Mouse (Mus musculus) MEL (cell line): Measurements from ENCODE around the gene Atxn3. TPM values are rescaled to one million over a fixed set of nuclear protein-coding genes. Genes with fewer than 3 reads are reported as not detected.

ENCODE experiments used
- DNase-seq: peaks from one replicate; pipeline ENCODE4 v3.0.0; 2011; ENCODE audit warnings: low read depth, low spot score
- H3K27ac ChIP-seq: 2 replicates; pipeline ENCODE4 v1.5.1; 2012; ENCODE audit warnings: low read depth, mild to moderate bottlenecking, control low read depth, low read length, moderate library complexity; ENCODE audit not compliant: control insufficient read depth
- H3K27me3 ChIP-seq, 2 experiments: fragments of 150-350 bp in 1 of 2; sonication (generic) in 1 of 2; 2 replicates each; pipeline ENCODE4 v1.6.1; 2012; ENCODE audit warnings: low read length in 2 of 2, mild to moderate bottlenecking in 2 of 2, improper control_type of control experiment in 1 of 2, moderate library complexity in 1 of 2; ENCODE audit not compliant: insufficient read depth in 2 of 2, control insufficient read depth in 1 of 2
- H3K36me3 ChIP-seq, 2 experiments: 2 replicates each; pipeline ENCODE4 v1.6.1; 2012 to 2014; ENCODE audit warnings: low read length in 2 of 2, improper control_type of control experiment in 1 of 2, inconsistent platforms in 1 of 2, mild to moderate bottlenecking in 1 of 2; ENCODE audit not compliant: insufficient read depth in 2 of 2, control insufficient read depth in 1 of 2
- H3K4me1 ChIP-seq, 2 experiments: fragments of 150-350 bp in 1 of 2; sonication (generic) in 1 of 2; 2 replicates each; pipeline ENCODE4 v1.6.1; 2012; ENCODE audit warnings: low read length in 2 of 2, improper control_type of control experiment in 1 of 2, mild to moderate bottlenecking in 1 of 2; ENCODE audit not compliant: insufficient read depth in 2 of 2, control insufficient read depth in 1 of 2
- H3K4me3 ChIP-seq, 2 experiments: fragments of 150-350 bp in 1 of 2; sonication (generic) in 1 of 2; 2 replicates each; pipeline ENCODE4 v1.5.1; 2012; ENCODE audit warnings: low read depth in 2 of 2, low read length in 2 of 2, mild to moderate bottlenecking in 2 of 2, moderate library complexity in 2 of 2, control low read depth in 1 of 2, improper control_type of control experiment in 1 of 2; ENCODE audit not compliant: control insufficient read depth in 1 of 2, insufficient read depth in 1 of 2
- H3K79me2 ChIP-seq: 2 replicates; pipeline ENCODE4 v1.6.1; 2012; ENCODE audit warnings: mild to moderate bottlenecking, low read length, moderate library complexity; ENCODE audit not compliant: control insufficient read depth, poor library complexity, insufficient read depth
- H3K9ac ChIP-seq: 2 replicates; pipeline ENCODE4 v1.6.1; 2012; ENCODE audit warnings: low read depth, mild to moderate bottlenecking, control low read depth, low read length, moderate library complexity; ENCODE audit not compliant: control insufficient read depth, poor library complexity, severe bottlenecking
- H3K9me3 ChIP-seq: fragments of 150-350 bp; sonication (generic); replicated peaks from 2 replicates; pipeline ENCODE4 v1.6.1; 2012; ENCODE audit warnings: mild to moderate bottlenecking, low read length, improper control_type of control experiment, moderate library complexity; ENCODE audit not compliant: insufficient read depth
- BHLHE40 ChIP-seq: IDR thresholded peaks from 2 replicates; pipeline ENCODE4 v1.6.1; 2012; ENCODE audit warnings: low read depth, mild to moderate bottlenecking, inconsistent platforms, low read length, improper control_type of control experiment, borderline replicate concordance
- CHD1 ChIP-seq: IDR thresholded peaks from 2 replicates; pipeline ENCODE4 v1.6.1; 2012; ENCODE audit warnings: low read depth, mild to moderate bottlenecking, inconsistent platforms, low read length, improper control_type of control experiment
- CHD2 ChIP-seq: IDR thresholded peaks from 2 replicates; pipeline ENCODE4 v1.6.1; 2011; ENCODE audit warnings: low read length, improper control_type of control experiment
- E2F4 ChIP-seq: IDR thresholded peaks from 2 replicates; pipeline ENCODE4 v1.6.1; 2011; ENCODE audit warnings: low read depth, low read length, improper control_type of control experiment, borderline replicate concordance
- ELF1 ChIP-seq: IDR thresholded peaks from 2 replicates; pipeline ENCODE4 v1.6.1; 2014; ENCODE audit warnings: low read depth, mild to moderate bottlenecking, inconsistent platforms, low read length, improper control_type of control experiment, moderate library complexity
- EP300 ChIP-seq, 2 experiments: IDR thresholded peaks; 2 replicates each; pipeline ENCODE4 v1.6.1; 2011; ENCODE audit warnings: improper control_type of control experiment in 2 of 2, low read length in 2 of 2, low read depth in 1 of 2, mild to moderate bottlenecking in 1 of 2
- ETS1 ChIP-seq: IDR thresholded peaks from 2 replicates; pipeline ENCODE4 v1.6.1; 2012; ENCODE audit warnings: low read depth, mild to moderate bottlenecking, inconsistent platforms, low read length, improper control_type of control experiment, moderate library complexity
- GABPA ChIP-seq: IDR thresholded peaks from 2 replicates; pipeline ENCODE4 v1.6.1; 2012; ENCODE audit warnings: low read depth, mild to moderate bottlenecking, inconsistent platforms, low read length, improper control_type of control experiment, moderate library complexity
- HCFC1 ChIP-seq: IDR thresholded peaks from 2 replicates; pipeline ENCODE4 v1.6.1; 2012; ENCODE audit warnings: low read depth, mild to moderate bottlenecking, inconsistent platforms, low read length, improper control_type of control experiment, moderate library complexity
- KAT2A ChIP-seq: conservative IDR thresholded peaks from 2 replicates; pipeline ENCODE4 v1.6.1; 2012; ENCODE audit warnings: low read depth, low read length, improper control_type of control experiment, inconsistent platforms
- MAX ChIP-seq: IDR thresholded peaks from 2 replicates; pipeline ENCODE4 v1.6.1; 2011; ENCODE audit warnings: low read length, improper control_type of control experiment
- MEF2A ChIP-seq: IDR thresholded peaks from 2 replicates; pipeline ENCODE4 v1.6.1; 2014; ENCODE audit warnings: low read depth, mild to moderate bottlenecking, inconsistent platforms, low read length, improper control_type of control experiment; ENCODE audit not compliant: poor library complexity, insufficient replicate concordance, severe bottlenecking; ENCODE audit errors: extremely low read depth
- MXI1 ChIP-seq: IDR thresholded peaks from 2 replicates; pipeline ENCODE4 v1.6.1; 2011; ENCODE audit warnings: mild to moderate bottlenecking, low read depth, low read length, improper control_type of control experiment
- MYB ChIP-seq: IDR thresholded peaks from 2 replicates; pipeline ENCODE4 v1.6.1; 2011; ENCODE audit warnings: mild to moderate bottlenecking, low read depth, low read length, improper control_type of control experiment
- MYC ChIP-seq: IDR thresholded peaks from 2 replicates; pipeline ENCODE4 v1.6.1; 2011; ENCODE audit warnings: low read depth, mild to moderate bottlenecking, low read length, improper control_type of control experiment, moderate library complexity
- NELFE ChIP-seq: IDR thresholded peaks from 2 replicates; pipeline ENCODE4 v1.6.1; 2011; ENCODE audit warnings: low read depth, low read length, improper control_type of control experiment
- NRF1 ChIP-seq: IDR thresholded peaks from 2 replicates; pipeline ENCODE4 v1.6.1; 2014; ENCODE audit warnings: low read depth, mild to moderate bottlenecking, inconsistent platforms, low read length, improper control_type of control experiment, moderate library complexity; ENCODE audit not compliant: poor library complexity, insufficient read depth, severe bottlenecking
- POLR2A ChIP-seq, 2 experiments: IDR thresholded peaks; 2 replicates each; pipeline ENCODE4 v1.6.1; 2011 to 2012; ENCODE audit warnings: low read length in 2 of 2, mild to moderate bottlenecking in 2 of 2, control low read depth in 1 of 2, improper control_type of control experiment in 1 of 2, low read depth in 1 of 2, moderate library complexity in 1 of 2; ENCODE audit not compliant: control insufficient read depth in 1 of 2, insufficient read depth in 1 of 2, poor library complexity in 1 of 2
- POLR2AphosphoS2 ChIP-seq: IDR thresholded peaks from 2 replicates; pipeline ENCODE4 v1.6.1; 2011; ENCODE audit warnings: low read length, improper control_type of control experiment
- RAD21 ChIP-seq: IDR thresholded peaks from 2 replicates; pipeline ENCODE4 v1.6.1; 2011; ENCODE audit warnings: mild to moderate bottlenecking, low read depth, low read length, improper control_type of control experiment
- SIN3A ChIP-seq: IDR thresholded peaks from 2 replicates; pipeline ENCODE4 v1.6.1; 2012; ENCODE audit warnings: low read length, improper control_type of control experiment, inconsistent platforms
- TAL1 ChIP-seq: IDR thresholded peaks from 2 replicates; pipeline ENCODE4 v1.6.1; 2012; ENCODE audit warnings: mild to moderate bottlenecking, inconsistent platforms, low read length, moderate library complexity, mixed read lengths
- TBP ChIP-seq: IDR thresholded peaks from 2 replicates; pipeline ENCODE4 v1.8.0; 2011; ENCODE audit warnings: low read depth, low read length, improper control_type of control experiment
- TCF12 ChIP-seq: IDR thresholded peaks from 2 replicates; pipeline ENCODE4 v1.6.1; 2014; ENCODE audit warnings: low read depth, mild to moderate bottlenecking, inconsistent platforms, low read length, improper control_type of control experiment, moderate library complexity
- UBTF ChIP-seq: IDR thresholded peaks from 2 replicates; pipeline ENCODE4 v1.6.1; 2012; ENCODE audit warnings: low read depth, mild to moderate bottlenecking, inconsistent platforms, low read length, improper control_type of control experiment, moderate library complexity, borderline replicate concordance; ENCODE audit not compliant: insufficient read depth
- USF1 ChIP-seq: IDR thresholded peaks from 2 replicates; pipeline ENCODE4 v1.6.1; 2014; ENCODE audit warnings: low read depth, mild to moderate bottlenecking, inconsistent platforms, low read length, improper control_type of control experiment, moderate library complexity
- USF2 ChIP-seq, 2 experiments: IDR thresholded peaks; 2 replicates each; pipeline ENCODE4 v1.6.1; 2011 to 2012; ENCODE audit warnings: improper control_type of control experiment in 2 of 2, low read length in 2 of 2, borderline replicate concordance in 1 of 2, inconsistent platforms in 1 of 2, low read depth in 1 of 2, mild to moderate bottlenecking in 1 of 2; ENCODE audit not compliant: insufficient read depth in 1 of 2
- ZC3H11A ChIP-seq: IDR thresholded peaks from 2 replicates; pipeline ENCODE4 v1.6.1; 2012; ENCODE audit warnings: low read depth, mild to moderate bottlenecking, inconsistent platforms, low read length, improper control_type of control experiment
- ZKSCAN1 ChIP-seq: IDR thresholded peaks from 2 replicates; pipeline ENCODE4 v1.6.1; 2012; ENCODE audit warnings: low read depth, mild to moderate bottlenecking, inconsistent platforms, low read length, improper control_type of control experiment, moderate library complexity
- ZMIZ1 ChIP-seq: IDR thresholded peaks from 2 replicates; pipeline ENCODE4 v1.6.1; 2012; ENCODE audit warnings: low read depth, mild to moderate bottlenecking, inconsistent platforms, low read length, improper control_type of control experiment, moderate library complexity
- ZNF384 ChIP-seq: IDR thresholded peaks from 2 replicates; pipeline ENCODE4 v1.6.1; 2012; ENCODE audit warnings: low read depth, mild to moderate bottlenecking, inconsistent platforms, low read length, improper control_type of control experiment
- polyA plus RNA-seq, 2 experiments: library from polyadenylated mRNA; stranded (reverse) in 1 of 2; unstranded in 1 of 2; fragments of >175 nt in 1 of 2; fragments of >200 nt in 1 of 2; gene quantifications; 2 replicates each; pipeline versions ENCODE4 v1.2.1 to v1.2.4; 2012; ENCODE audit warnings: low replicate concordance in 2 of 2, low read depth in 1 of 2; ENCODE audit not compliant: insufficient read length in 2 of 2, insufficient read depth in 1 of 2, missing spikeins in 1 of 2
- total RNA-seq: library from RNA; depleted of rRNA; stranded (reverse); fragments of 300-350 nt; gene quantifications from 2 replicates; pipeline ENCODE4 v1.2.3, GENCODE M21; 2012

Atxn3 gene
- total and polyA plus RNA-seq, 3 experiments = 21.8 to 400 (median 27.8) TPM

DNA sequence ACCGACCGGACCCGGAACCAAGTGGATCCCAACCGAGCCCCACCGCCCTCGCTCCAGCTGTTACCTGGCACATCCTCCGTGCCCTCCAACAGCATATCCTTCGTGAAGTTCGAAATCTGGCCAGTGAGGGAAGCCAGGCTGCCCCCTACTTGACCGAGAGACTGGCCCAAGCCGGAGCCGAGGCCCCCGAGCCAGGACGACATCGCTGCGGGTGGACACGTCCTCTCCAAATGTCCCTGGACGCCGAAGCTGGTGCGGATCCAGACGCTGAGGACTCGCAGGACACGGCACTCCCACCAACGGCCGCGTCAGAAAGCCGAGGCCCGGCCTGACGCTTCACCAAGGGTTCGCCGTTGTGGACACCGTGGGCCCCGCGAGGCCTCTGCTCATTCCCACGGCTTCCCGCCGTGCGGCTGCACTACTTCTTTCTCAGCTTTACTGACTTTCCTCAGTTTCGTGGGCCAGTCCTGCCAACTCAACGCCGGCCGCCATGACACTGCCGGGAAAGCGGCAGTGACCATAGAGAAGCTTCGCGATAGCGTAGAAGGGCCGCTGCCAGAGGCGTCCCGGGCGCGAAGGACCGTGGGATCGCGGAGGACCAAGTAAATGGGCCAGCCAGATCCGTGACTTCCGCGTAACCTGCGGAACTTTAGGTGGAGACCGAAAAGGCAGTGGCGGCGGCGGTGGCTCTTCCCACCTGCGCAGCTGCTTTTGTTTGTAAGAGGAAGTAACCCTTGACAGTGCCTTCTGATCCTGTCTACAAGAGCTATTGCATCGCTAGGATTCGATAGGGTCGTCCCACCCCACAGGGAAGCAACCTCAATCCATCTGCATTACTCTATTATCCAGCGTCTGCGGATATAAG, 45.2 kb downstream of the Atxn3 start, which contains the start of gene Trip11:
Trip11 (minus strand) TSS at position 642 of the 865 bp plus-strand sequence.
- Histone ChIP-seq H3K27ac (peak within 1 kb of the TSS; percentile 79), H3K9ac (peak within 1 kb of the TSS; percentile 99), H3K4me3 (peak within 1 kb of the TSS; percentile 92 to 99), H3K27me3 (no peaks in the 10 kb centered on the region), H3K4me1 (peaks cover 14 to 29% of the 10 kb centered on the region in 2 experiments), H3K9me3 (no peaks in the 10 kb centered on the region), H3K79me2 (peaks cover 36% of the 10 kb centered on the region), H3K36me3 (peaks cover 0 to 41% of the 10 kb centered on the region in 2 experiments; a peak in 2 of 4 replicates)
- DNase-seq = peak; percentile 95
- TF ChIP-seq E2F4 (no peak), EP300 (IDR thresholded peaks at IDR 0.05; ENCODE audit: low read depth in 1 of 2, low read length in 2 of 2) (peak in 1 of 2 experiments; percentile 49; a peak in 2 of 4 replicates), ZMIZ1 (peak; percentile 87; the same call in 1 of the 2 replicates), TAL1 (no peak), BHLHE40 (no peak), CHD2 (no peak), ZNF384 (no peak), MYB (no peak; the same call in 1 of the 2 replicates), ELF1 (peak; percentile 94), KAT2A (peak; percentile 58; the same call in 1 of the 2 replicates), MYC (no peak), ZC3H11A (no peak), USF2 (IDR thresholded peaks at IDR 0.05; ENCODE audit: borderline replicate concordance in 1 of 2, insufficient read depth in 1 of 2, low read depth in 1 of 2, low read length in 2 of 2) (no peak), MXI1 (peak; percentile 64; the same call in 1 of the 2 replicates), HCFC1 (peak; percentile 93), CHD1 (no peak), TCF12 (peak; percentile 84), ZKSCAN1 (no peak), NELFE (peak; percentile 79), TBP (peak; percentile 90), POLR2AphosphoS2 (peak; percentile 70; the same call in 1 of the 2 replicates), UBTF (0 out of 2 replicates have a peak, but pooled peaks have one; percentile 59), GABPA (no peak; the same call in 1 of the 2 replicates), SIN3A (peak; percentile 89; the same call in 1 of the 2 replicates), MAX (no peak; the same call in 1 of the 2 replicates), NRF1 (peak; percentile 48; the same call in 1 of the 2 replicates), POLR2A (IDR thresholded peaks at IDR 0.05; ENCODE audit: control insufficient read depth in 1 of 2, insufficient read depth in 1 of 2, low read depth in 1 of 2, low read length in 2 of 2, poor library complexity in 1 of 2) (peak; percentile 87 to 89), MEF2A (peak; percentile 34; the same call in 1 of the 2 replicates), RAD21 (no peak), USF1 (peak; percentile 33; the same call in 1 of the 2 replicates), ETS1 (0 out of 2 replicates have a peak, but pooled peaks have one; percentile 36)
- TF ChIP-seq, all 39 proteins: peak for 17
